27 mouse cellular contexts compared by ENCODE assay signal in the genomic region with DNA sequence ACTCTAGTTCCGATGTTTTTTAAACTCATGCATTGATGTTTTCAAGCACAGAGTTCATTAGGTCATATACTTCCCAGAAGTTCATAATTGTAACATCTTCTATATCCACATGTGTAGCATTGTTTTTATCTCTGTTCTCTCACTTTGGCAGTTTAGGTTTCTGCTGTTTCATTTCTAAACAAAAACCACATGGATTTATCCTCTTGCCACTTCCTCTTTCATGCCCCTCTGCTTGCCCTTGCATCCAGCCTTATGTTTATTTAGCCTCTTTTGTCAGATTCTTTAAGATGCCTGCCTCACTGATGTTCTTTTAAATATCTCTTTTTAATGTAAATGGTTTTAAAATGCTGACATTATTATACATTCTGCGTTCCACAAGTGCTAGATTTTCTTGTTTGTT.
"Had no signal": no experiment of that assay in that cellular context is flagged by ENCODE, and none has a peak within 500 bp of the region (broad histone marks: within the 10 kb centered on the region; RNA-seq: fewer than 3 reads in every experiment).

No protein-coding gene starts in this region.

- H3K9ac ChIP-seq: heart, embryonic 13.5 days; heart, embryonic 15.5 days; hindbrain, embryonic 12.5 days; hindbrain, embryonic 14.5 days; kidney, embryonic 15.5 days; limb, embryonic 12.5 days; liver, embryonic 13.5 days had no signal

- DNase-seq: gastrocnemius, adult 2 months; gastrocnemius, postnatal 10 days; gastrocnemius, postnatal 25 days; heart, adult 11 months; heart, adult 2 months; heart, postnatal 14 days; heart, postnatal 36 days; kidney, adult 11 months; kidney, adult 2 months; kidney, adult 9 months; kidney, postnatal 14 days; kidney, postnatal 36 days; layer of hippocampus, adult 9-11 months; layer of hippocampus, postnatal 36 days; liver; liver, embryonic 13.5 days had no signal

- H3K27me3 ChIP-seq: heart, embryonic 13.5 days; heart, embryonic 15.5 days; hindbrain, embryonic 12.5 days; kidney, embryonic 15.5 days; limb, embryonic 12.5 days; liver, embryonic 13.5 days had no signal

- H3K4me3 ChIP-seq: gastrocnemius, adult 2 months; heart, adult 2 months; heart, embryonic 13.5 days; heart, embryonic 15.5 days; hindbrain, embryonic 10.5 days; hindbrain, embryonic 12.5 days; kidney, embryonic 15.5 days; limb, embryonic 10.5 days; limb, embryonic 12.5 days; liver, embryonic 13.5 days had no signal

- H3K36me3 ChIP-seq: heart, embryonic 13.5 days; heart, embryonic 15.5 days; hindbrain, embryonic 10.5 days; hindbrain, embryonic 12.5 days; kidney, embryonic 15.5 days; limb, embryonic 10.5 days; limb, embryonic 12.5 days; liver, embryonic 13.5 days had no signal

- H3K4me1 ChIP-seq: heart, embryonic 13.5 days; heart, embryonic 15.5 days; hindbrain, embryonic 10.5 days; hindbrain, embryonic 12.5 days; kidney, embryonic 15.5 days; limb, embryonic 10.5 days; limb, embryonic 12.5 days; liver, embryonic 13.5 days had no signal

- H3K27ac ChIP-seq: gastrocnemius, adult 2 months; heart, adult 2 months; heart, embryonic 13.5 days; heart, embryonic 15.5 days; hindbrain, embryonic 10.5 days; hindbrain, embryonic 12.5 days; hindbrain, embryonic 14.5 days; kidney, embryonic 15.5 days; kidney, postnatal 0 days; limb, embryonic 10.5 days; limb, embryonic 12.5 days; liver, embryonic 13.5 days had no signal

- ATAC-seq: hindbrain, embryonic 16.5 days; intestine, embryonic 16.5 days had no signal

- H3K9me3 ChIP-seq: heart, embryonic 13.5 days; heart, embryonic 15.5 days; hindbrain, embryonic 10.5 days; hindbrain, embryonic 12.5 days; kidney, embryonic 15.5 days; limb, embryonic 10.5 days; limb, embryonic 12.5 days; liver, embryonic 13.5 days had no signal
